Mouse (Mus musculus): Measurements from ENCODE around the gene Pla2g16. TPM values are rescaled to one million over a fixed set of nuclear protein-coding genes. Genes with fewer than 3 reads are reported as not detected.

Pla2g16 gene
- total RNA-seq (2022) = 10 to 100 TPM; 40.3 to 47.9 (median 41.9) TPM

DNA sequence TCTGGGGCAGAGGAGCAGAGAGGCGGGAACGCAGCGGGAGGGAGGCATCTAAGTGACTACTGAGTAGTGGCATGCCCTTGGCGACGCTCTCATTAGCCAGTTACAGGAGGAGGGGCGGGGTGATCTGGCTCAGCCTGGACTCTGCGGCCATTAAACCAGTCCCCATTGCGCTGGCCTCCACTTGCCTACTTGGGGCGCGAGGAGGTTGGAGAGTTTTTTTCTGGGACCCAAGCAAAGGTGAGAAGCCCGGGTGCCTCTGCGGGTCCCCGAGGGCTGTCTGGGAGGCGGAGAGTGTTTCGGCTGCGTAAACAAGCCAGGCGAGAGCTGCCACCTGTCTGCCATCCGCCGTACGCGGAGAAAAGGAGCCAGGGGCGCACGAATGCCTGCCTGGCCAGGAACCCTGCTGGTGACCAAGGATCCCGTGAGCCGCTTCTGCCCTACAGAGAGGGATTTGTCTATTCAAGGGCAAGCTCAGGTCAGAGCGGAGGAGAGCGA is at the start of gene Pla2g16:
TSS of gene Pla2g16 (plus strand) at position 132 of the 495 bp plus-strand sequence.
- peak; percentile 26 to 34 for DNase-seq (ENCODE audit: low spot score in 2 of 2)

DNA sequence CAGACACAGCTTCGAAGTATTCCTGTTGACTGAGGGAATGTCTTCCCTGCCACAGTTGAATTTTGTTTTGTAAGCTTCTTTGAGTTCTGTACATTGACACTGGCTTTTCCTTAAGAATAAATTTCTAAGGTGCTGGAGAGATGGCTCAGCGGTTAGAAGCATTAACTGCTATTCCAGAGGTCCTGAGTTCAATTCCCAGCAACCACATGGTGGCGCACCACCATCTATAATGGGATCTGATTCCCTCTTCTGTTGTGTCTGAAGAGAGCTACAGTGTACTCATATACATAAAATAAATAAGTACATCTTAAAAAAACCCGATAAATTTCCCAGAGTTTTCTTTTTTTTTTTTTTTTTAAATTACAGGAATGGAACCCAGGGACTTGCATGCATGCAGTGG is 49.2 kb upstream of the Pla2g16 start:
- DNase-seq (ENCODE audit: low spot score in 2 of 2) = no peak

DNA sequence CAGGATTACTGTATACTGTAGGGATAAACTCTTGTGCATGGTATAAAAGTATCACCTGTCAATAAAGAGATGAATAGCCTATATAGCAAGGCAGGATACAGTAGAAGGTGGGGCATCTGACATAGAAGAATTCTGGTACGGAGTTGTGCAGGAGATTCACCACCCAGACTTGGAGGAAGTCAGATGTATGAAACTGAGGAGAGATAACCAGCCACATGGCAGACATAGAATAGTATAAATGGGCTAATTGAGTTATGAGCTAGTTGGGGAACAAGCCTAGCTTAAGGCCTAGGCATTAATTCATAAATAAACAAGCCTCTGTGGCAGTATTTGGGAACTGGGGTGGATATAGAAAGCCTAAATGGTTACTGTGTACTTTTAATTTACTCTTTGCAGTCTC is 40.8 kb upstream of the Pla2g16 start:
- no peak for DNase-seq (ENCODE audit: low spot score in 2 of 2)

DNA sequence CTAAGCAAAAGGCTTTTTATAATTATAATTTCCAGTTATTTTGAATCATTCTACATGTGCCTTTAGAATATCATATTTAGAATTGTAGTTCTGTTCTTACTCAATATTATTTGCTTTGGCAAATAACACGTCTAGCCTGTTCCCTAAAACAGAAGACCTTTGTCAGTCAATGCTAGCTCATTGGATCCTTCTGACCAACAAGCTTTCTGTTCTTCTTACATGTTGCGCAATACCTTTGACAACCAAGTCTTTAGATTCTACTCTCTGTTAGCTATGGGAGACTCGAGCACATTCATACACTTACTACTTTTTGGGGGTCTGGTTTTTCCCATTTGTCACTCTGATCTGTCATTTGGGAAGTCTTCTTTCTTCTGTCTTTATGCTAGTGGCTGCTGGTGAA is 35.6 kb upstream of the Pla2g16 start:
- DNase-seq (ENCODE audit: low spot score in 2 of 2) = no peak

DNA sequence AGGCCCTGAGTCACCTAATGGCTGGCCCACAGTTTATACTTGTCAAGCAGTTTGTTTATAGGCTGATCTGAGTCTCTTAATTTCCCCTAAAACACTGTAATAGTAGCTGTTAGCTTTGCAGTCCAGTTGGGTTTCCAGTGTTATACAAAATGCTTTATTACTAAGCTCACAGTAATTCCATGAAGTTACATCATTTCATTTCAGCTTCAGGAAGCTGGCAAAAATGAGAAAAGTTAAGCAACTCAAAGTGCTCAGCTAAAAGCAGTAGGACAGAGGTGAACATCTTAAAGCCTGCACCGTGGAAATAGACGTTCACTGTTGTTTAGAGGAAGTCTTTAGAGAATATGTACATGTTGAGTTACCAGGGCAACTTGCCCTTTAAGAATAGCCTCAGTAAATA is 34.4 kb upstream of the Pla2g16 start:
- DNase-seq (ENCODE audit: low spot score in 2 of 2) = no peak

DNA sequence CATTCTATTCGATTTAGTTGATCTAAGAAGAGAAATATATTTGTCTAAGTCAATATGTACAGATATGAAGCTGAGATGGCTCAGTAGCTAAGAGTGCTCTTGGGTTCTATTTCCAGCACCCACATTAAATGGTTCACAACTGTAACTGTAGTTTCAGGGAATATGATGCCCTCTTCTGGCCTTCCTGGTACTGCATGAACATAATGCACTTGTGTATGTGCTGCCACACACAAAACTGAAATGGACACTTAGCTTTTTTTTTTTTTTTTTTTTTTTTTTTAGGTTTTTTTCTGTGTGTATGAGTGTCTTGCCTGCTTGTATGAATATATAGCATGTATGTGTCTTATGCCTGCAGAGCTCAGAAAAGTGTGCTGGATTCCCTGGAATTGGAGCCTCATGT is 34.0 kb upstream of the Pla2g16 start:
- no peak for DNase-seq (ENCODE audit: low spot score in 2 of 2)

DNA sequence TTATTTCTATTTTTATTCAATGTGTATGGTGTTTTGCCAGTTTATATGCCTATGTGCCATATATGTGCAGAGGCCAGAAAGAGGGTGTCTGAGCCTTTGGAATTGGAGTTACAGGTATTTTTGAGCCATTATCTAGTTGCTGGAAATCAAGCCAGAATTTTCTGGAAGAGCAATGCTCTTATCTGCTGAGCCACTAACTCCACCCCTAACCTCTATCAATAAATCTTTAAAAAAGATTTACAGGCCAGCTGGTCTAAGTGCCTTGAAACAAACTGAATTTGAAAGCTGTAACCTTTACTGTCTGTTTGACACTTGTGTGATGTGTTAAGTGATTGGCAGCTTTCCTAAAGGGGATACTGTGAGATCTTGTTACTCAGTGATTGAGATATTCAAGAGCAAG is 33.5 kb upstream of the Pla2g16 start:
- DNase-seq (ENCODE audit: low spot score in 2 of 2) = no peak

DNA sequence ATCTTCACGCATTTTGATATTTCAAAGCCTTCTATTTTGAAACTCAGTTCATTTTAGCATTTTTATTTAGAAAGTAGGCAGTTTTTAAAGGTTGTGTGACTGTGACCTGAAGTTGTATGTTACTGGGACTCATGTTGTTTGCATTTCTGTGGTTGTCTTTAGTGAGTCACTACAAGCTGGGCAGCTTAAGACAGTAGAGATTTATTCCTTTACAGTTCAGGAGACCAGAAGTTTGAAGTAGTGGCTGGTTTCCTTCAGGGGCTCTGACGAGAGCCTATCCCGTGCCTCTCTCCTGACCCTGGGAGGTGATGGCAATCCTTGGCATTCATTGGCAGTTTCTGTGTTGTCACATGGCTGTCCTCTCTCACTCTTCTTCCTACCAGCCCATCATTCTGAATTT is 32.4 kb upstream of the Pla2g16 start:
- no peak for DNase-seq (ENCODE audit: low spot score in 2 of 2)

DNA sequence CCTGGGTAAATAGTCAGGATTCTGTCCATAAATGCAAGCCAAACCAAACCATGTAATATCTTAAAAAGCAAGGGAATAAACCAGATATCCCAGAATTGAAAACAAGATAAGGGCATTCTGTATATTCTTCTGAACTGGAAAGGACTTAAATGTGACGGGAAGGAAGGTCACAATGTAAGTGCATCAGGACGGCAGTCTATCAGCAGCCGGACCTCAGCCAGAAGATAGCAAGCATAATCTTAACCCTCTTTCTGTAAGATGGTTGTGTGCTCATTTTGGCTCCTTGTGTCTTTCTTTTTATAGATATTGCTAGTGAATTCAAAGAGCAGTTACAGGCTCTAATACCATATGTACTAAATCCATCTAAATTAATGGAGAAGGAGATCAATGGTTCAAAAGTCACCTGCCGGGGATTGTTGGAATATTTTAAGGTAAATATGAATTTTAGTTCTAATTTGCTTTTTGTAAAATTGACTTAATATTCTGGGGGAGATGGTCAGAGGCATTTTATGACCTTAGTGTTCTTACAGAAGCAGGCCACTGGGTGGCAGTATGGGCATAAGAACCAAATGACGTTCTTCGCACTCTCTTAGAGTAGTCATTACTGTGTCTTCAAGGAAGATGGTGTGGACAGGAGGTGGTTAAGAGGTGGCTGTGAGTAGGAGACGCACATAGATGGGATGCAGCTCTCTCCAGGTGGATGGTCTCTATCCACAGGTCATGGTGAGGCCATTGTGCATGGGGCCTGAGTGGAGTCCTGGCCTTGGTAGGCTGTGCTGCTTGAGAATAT is 28.4 kb upstream of the Pla2g16 start:
- DNase-seq (ENCODE audit: low spot score in 2 of 2) = peak; percentile 30 to 33

DNA sequence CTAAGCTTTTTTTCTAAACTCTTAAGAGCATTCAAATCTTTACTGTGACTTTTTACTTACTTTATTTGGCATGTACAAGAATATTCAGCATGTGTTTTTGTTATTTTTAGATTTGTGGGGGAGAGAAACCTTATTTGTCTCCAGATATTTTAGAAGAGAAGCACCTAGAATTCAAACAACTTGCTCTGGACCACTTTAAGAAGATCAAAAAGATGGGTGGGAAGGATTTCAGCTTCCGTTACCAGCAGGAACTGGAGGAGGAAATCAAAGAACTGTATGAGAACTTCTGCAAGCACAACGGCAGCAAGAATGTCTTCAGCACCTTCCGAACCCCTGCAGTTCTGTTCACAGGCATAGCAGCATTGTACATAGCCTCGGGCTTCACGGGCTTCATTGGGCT is 25.4 kb upstream of the Pla2g16 start:
- no peak for DNase-seq (ENCODE audit: low spot score in 2 of 2)

DNA sequence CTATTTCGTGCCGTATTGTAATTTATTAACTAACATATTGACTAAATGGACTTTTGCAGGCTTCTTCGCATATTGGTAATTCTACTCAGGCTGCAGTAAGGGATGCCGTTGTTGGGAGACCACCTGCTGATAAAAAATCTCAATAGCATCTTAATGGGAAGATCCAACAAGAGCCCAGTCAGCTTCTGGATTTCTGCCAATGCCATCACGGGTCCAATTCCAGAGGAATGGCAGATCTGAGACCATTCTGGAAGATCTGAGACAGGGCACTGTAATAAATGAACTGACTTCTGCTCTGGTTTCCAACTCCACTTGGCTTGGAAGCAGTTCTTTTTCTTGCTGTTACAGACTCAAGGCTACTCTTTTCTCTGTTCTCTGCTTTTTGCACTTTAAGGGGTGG is 23.4 kb upstream of the Pla2g16 start:
- DNase-seq (ENCODE audit: low spot score in 2 of 2) = no peak

DNA sequence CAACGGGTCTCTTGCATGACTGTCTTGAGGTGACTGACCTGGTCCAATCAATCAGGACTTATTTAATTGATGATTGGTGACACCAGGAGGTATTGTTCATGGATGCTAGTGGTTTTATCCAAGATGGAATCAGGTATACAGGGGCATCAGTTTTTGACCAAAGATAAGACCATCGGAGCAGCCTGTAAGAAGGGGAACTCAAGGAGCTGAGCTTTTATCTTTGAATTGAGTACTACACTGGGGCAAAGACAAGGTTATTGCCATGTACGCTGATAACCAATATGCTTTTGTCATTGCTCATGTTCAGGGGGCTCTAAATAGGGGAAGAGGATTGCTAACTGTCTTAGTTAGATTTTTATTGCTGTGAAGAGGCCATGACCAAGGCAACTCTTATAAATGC is 8.3 kb upstream of the Pla2g16 start:
- DNase-seq (ENCODE audit: low spot score in 2 of 2) = no peak

DNA sequence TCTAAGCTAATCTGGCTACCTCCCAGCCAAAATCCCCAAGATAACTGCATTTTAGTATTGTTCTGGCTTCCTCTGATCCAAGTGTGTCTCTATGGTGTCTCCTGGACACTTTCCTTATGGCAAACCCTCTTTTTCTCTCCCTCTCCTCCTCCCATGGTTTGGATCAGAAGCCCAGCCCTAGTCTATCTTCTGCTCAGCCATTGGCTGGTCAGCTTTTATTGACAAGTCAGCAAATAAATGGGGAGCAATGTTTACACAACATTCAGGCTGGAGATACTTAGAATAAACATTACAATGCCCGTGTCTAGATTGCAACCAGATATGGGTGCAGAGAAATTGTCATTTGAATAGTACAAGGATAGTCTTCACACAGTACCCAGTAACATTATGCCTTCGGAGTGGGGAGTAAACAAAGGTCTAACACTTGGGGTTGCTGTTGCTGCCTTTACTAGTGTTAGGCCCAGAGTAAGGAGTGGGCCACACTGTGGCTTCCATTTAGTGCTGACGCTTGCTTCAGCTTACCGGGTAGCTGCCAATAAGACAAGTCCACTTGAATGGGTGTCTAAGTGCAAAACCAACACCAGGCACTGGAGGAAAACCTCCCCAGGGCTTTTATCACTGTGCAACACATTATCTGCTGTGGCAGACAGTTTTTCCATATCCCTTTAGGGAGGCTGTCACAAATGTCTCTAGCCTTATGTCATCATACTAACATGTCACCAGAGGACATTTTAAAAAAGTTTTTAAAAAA is 5.5 kb upstream of the Pla2g16 start:
- no peak for DNase-seq (ENCODE audit: low spot score in 2 of 2)

DNA sequence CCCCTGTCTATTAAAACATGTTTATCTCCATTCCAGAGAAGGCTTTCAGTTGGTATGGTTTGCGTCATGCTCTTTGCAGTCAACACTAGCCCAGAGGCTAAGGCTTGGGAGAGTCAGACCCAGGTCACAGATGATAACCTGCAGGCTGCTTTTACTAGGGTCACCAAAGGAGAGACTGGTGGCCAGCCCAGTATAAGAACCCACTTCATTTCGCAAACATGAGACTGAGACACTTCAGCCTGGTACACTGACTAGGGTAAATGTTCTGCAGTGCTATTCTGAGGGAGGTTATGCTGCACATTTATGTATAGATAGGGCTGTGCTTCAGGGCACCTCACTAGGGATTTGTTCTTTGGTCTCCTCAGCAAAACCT is 5.0 kb upstream of the Pla2g16 start:
- no peak for DNase-seq (ENCODE audit: low spot score in 2 of 2)

DNA sequence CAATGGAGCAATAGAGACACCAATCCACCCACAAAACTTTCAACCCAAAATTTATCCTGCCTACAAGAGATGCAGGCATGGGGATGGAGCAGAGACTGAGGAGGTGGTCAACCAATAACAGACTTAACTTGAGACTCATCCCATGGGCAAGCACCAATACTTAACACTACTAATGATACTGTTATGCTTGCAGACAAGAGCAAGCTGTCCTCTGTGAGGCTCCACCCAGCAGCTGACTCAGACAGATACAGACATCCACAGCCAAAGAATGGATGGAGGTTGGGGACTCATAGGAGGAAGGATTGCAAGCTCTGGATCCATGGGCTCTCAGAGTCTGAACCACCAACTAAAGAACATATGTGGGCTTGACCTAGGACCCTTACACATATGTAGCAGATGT is 3.8 kb upstream of the Pla2g16 start:
- DNase-seq (ENCODE audit: low spot score in 2 of 2) = no peak

DNA sequence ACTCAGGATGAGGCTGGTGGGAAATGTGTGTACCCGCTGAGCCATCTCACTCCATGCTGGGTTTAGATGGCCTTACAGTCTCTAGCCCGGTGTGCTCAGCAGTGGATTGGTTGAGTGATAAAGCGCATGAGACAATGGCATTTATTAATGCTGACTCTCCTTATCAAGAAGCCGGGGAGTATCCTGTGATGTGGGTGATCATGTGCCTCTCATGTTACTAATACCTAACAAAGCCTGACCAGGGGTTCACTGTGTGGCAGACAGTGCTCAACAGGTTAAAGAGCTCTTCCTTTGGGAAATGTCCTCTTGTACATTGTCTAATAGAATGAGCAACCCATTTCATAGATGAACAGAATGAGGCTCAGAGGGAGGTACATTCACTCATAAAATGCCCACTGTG is 2.4 kb upstream of the Pla2g16 start:
- DNase-seq (ENCODE audit: low spot score in 2 of 2) = no peak

DNA sequence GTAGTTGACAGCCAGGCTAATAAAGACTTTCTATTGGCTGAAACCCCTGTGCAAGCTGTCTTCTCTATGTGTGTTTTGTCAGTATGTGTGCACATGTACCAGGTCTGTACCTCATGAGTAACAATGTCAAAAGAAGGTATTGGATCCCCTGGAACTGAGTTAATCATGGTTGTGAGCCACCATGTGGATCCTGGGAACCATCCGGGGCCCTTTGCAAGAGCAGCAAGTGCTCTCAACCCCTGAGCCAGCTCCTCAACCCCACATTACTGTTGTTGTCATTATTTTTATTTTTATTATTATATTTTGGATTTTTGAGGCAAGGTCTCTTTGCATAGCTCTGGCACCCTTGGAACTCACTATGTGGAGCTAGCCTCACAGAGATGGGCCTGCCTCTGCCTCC is 618 bp upstream of the Pla2g16 start:
- DNase-seq (ENCODE audit: low spot score in 2 of 2) = no peak

DNA sequence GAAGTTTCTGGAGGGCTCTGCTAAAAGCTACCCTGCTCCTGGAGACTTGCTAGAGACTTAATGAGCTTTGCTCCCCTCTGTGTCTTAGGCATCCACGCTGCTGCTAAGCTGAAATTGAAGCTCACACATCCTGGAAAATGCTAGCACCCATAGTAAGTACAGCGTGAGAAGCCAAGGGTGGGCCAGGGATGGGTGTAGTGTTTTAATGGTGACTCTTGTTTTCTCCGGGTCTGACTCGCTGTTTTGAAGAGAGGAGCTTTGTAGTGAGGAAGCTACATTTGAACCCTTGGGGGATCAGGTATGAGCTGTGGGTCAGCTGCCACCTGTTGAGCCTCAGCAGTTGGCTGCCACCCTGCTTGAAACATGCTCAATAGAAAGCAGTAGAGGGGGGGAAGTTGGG is 585 bp downstream of the Pla2g16 start:
- no peak for DNase-seq (ENCODE audit: low spot score in 2 of 2)

DNA sequence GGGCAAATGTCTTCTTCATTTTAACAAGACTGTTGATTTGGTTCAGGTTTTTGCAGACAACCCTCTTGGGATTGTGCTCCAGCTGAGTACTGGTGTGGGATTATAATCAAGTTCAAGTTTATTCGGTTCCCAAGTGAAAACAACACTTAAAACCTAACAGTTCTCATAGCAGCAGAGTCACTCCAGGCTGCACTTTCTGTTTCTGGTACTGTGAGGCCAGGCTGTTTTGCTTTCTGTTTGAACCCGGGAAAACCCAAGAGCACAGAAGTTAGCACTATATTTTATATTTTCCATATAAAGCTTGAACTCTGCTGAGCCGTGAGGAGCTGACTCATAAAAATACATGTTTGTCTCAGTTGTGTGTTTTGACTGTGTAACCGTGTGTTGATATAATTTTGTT is 1.4 kb downstream of the Pla2g16 start:
- DNase-seq (ENCODE audit: low spot score in 2 of 2) = no peak

DNA sequence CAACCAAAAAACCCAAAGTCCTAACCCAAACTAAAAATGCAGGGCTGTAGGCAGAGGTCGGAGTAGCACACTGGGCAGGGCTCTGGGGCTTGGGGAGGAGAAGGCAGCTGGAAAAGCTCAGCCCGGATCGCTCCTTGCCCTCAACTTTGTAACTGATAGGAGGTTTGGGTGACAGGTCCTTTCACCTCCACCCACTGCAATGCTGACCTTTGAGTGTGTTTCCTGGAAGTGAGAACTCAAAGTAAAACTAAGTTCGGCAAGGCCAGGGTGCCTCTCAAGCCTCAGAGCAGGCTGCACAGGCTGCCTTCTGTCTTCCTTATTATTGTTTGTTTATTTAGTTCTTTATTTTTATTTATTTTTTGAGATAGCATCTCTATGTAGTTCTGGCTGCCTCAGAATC is 2.7 kb downstream of the Pla2g16 start:
- no peak for DNase-seq (ENCODE audit: low spot score in 2 of 2)

DNA sequence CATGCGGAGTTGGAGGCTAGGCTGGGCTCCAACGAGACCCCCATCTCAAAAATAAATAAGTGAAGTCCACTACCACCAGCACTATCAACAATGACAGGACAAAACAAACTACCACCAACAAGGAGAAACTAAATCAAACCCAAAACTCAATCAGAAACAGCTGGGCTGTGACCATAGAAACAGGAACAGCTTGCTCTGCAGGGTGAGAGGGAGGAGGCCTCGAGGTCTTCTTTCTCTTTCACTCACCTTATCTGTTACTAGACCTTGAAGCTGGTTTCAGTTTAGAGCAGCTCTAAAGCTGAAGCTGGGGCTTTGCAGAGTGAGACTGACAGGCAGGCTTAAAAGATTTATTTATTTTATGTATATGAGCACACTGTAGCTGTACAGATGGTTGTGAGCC is 4.2 kb downstream of the Pla2g16 start:
- DNase-seq (ENCODE audit: low spot score in 2 of 2) = no peak

DNA sequence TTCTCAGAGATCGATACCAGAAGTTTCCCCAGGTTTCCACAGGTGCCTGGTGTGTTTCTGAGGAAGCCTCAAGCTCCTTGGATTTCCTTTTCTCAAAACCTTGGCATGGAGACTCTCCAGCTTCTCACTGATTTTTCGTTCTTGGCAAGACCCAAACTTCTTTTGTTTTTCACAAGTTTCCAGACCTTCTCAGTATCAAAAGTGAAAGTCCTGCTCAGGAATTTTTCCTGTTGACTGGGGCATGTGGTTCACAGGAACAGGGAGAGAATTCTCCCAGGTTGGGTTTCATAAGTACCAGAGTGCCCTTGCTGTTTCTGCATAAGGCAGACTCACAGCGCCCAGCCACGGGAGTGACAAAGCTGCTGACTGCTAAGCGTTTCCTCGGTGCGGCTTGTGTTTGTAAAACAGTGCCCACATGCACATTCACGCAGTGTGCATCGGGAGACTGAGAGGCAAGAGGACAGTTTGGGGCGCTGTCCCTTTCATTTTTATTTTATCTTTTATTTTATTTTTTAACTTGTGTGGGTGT is 5.4 kb downstream of the Pla2g16 start:
- no peak for DNase-seq (ENCODE audit: low spot score in 2 of 2)

DNA sequence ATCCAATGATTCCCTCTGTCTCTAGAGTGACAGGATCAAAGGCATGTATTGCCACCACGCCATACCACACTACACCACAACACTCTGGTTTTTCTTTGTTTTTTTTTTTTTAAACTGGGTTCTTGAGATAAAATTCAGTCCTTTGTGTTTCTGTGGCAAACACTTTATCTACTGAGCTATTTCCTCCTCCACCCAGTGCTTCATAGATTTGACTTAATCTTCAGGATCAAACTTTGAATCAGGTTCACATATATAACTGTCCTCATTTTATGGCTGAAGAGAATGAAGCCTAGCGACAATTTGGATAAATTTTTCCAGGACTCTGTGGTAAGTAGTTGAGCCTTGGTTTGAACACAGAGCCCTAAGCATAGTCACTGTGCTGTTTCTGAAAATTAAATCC is 6.4 kb downstream of the Pla2g16 start:
- no peak for DNase-seq (ENCODE audit: low spot score in 2 of 2)
